Mouse (Mus musculus) myocyte (in vitro differentiated cells): Measurements from ENCODE around the gene Dpp6. TPM values are rescaled to one million over a fixed set of nuclear protein-coding genes. Genes with fewer than 3 reads are reported as not detected.

Source experiments
- H3K27me3 ChIP-seq: one replicate; pipeline ENCODE4 v1.6.1; 2011; ENCODE audit not compliant: control insufficient read depth, insufficient read depth, insufficient read length
- H3K36me3 ChIP-seq: one replicate; pipeline ENCODE4 v1.6.1; 2011; ENCODE audit not compliant: control insufficient read depth, insufficient read depth
- H3K4me2 ChIP-seq: one replicate; pipeline ENCODE4 v1.6.1; 2011; ENCODE audit warnings: low read depth, control low read depth
- H3K4me3 ChIP-seq: one replicate; pipeline ENCODE4 v1.5.1; 2011; ENCODE audit warnings: mild to moderate bottlenecking, control low read depth, moderate library complexity
- H3K79me2 ChIP-seq: one replicate; pipeline ENCODE4 v1.6.1; 2011; ENCODE audit not compliant: control insufficient read depth, insufficient read depth
- H3ac ChIP-seq: one replicate; pipeline ENCODE4 v1.6.1; 2011; ENCODE audit not compliant: control insufficient read depth, insufficient read length
- CEBPB ChIP-seq: IDR thresholded peaks from 2 replicates; pipeline ENCODE4 v1.6.1; 2011; ENCODE audit warnings: mild to moderate bottlenecking, moderate library complexity; ENCODE audit not compliant: poor library complexity, insufficient read depth, severe bottlenecking
- E2F4 ChIP-seq: IDR thresholded peaks from one replicate; pipeline ENCODE4 v1.6.1; 2011; ENCODE audit warnings: mild to moderate bottlenecking, control low read depth, moderate library complexity; ENCODE audit not compliant: insufficient read depth
- MAX ChIP-seq: IDR thresholded peaks from one replicate; pipeline ENCODE4 v1.6.1; 2011; ENCODE audit warnings: low read depth, mild to moderate bottlenecking, control low read depth
- MYOD1 ChIP-seq, 3 experiments: IDR thresholded peaks; one replicate each; pipeline ENCODE4 v1.6.1; 2011; ENCODE audit warnings: control low read depth in 2 of 3, low read depth in 2 of 3, mild to moderate bottlenecking in 2 of 3, moderate library complexity in 1 of 3; ENCODE audit not compliant: insufficient read length in 2 of 3, control insufficient read depth in 1 of 3
- MYOG ChIP-seq, 3 experiments: IDR thresholded peaks; one replicate each; pipeline ENCODE4 v1.6.1; 2011; ENCODE audit warnings: control low read depth in 2 of 3, low read depth in 2 of 3, mild to moderate bottlenecking in 2 of 3; ENCODE audit not compliant: insufficient read length in 2 of 3, control insufficient read depth in 1 of 3, insufficient read depth in 1 of 3
- POLR2A ChIP-seq: IDR thresholded peaks from one replicate; pipeline ENCODE4 v1.6.1; 2011; ENCODE audit warnings: low read depth, mild to moderate bottlenecking, control low read depth, moderate library complexity; ENCODE audit not compliant: insufficient read length
- POLR2AphosphoS2 ChIP-seq: IDR thresholded peaks from one replicate; pipeline ENCODE4 v1.6.1; 2011; ENCODE audit warnings: low read depth, control low read depth; ENCODE audit not compliant: insufficient read length
- REST ChIP-seq: IDR thresholded peaks from one replicate; pipeline ENCODE4 v1.6.1; 2011; ENCODE audit warnings: mild to moderate bottlenecking, control low read depth, moderate library complexity; ENCODE audit not compliant: insufficient read depth, insufficient read length
- SRF ChIP-seq: IDR thresholded peaks from one replicate; pipeline ENCODE4 v1.6.1; 2011; ENCODE audit warnings: low read depth; ENCODE audit not compliant: control insufficient read depth, insufficient read length
- TCF12 ChIP-seq: IDR thresholded peaks from one replicate; pipeline ENCODE4 v1.6.1; 2011; ENCODE audit warnings: mild to moderate bottlenecking, control low read depth; ENCODE audit not compliant: poor library complexity, insufficient read depth, severe bottlenecking
- TCF3 ChIP-seq: IDR thresholded peaks from one replicate; pipeline ENCODE4 v1.6.1; 2011; ENCODE audit warnings: low read depth, control low read depth; ENCODE audit not compliant: insufficient read length
- USF1 ChIP-seq: IDR thresholded peaks from one replicate; pipeline ENCODE4 v1.6.1; 2011; ENCODE audit warnings: low read depth, mild to moderate bottlenecking, control low read depth, moderate library complexity
- polyA plus RNA-seq: library from polyadenylated mRNA; unstranded; fragments of >200 nt; fragmentation: generic; extraction: Trizol; gene quantifications from one replicate; pipeline ENCODE4 v1.2.1, GENCODE M21; 2012; ENCODE audit warnings: missing spikeins

Gene Dpp6
- polyA plus RNA-seq, 1 experiment: 0.06 TPM

- no peaks in the 10 kb centered on the region for H3K79me2 ChIP-seq
- no peaks in the 10 kb centered on the region for H3K27me3 ChIP-seq
- H3K4me3 ChIP-seq: no peak overlapping the region
- no peak overlapping the region for H3ac ChIP-seq
- H3K4me2 ChIP-seq: no peak overlapping the region
- no peaks in the 10 kb centered on the region for H3K36me3 ChIP-seq
- TF ChIP-seq POLR2A: no peak
- TF ChIP-seq TCF12: no peak
- TF ChIP-seq TCF3: no peak
- TF ChIP-seq MAX: no peak
- no peak for TF ChIP-seq MYOG (IDR thresholded peaks at IDR 0.05; ENCODE audit: control insufficient read depth in 1 of 3, insufficient read depth in 1 of 3, insufficient read length in 2 of 3, low read depth in 2 of 3)
- no peak for TF ChIP-seq E2F4
- TF ChIP-seq SRF: no peak
- no peak for TF ChIP-seq POLR2AphosphoS2
- no peak for TF ChIP-seq CEBPB
- TF ChIP-seq USF1: no peak
- TF ChIP-seq MYOD1 (IDR thresholded peaks at IDR 0.05; ENCODE audit: control insufficient read depth in 1 of 3, insufficient read length in 2 of 3, low read depth in 2 of 3): no peak
- no peak for TF ChIP-seq REST
Observed at GRCm38 (mm10) chr5:26903786-26904185, 86.8 kb downstream of the Dpp6 start.

GRCm38 (mm10) chr5:26904324-26905041, 87.5 kb downstream of the Dpp6 start:
- Histone ChIP-seq H3ac (no peak overlapping the region), H3K27me3 (no peaks in the 10 kb centered on the region), H3K4me3 (no peak overlapping the region), H3K36me3 (no peaks in the 10 kb centered on the region), H3K4me2 (no peak overlapping the region), H3K79me2 (no peaks in the 10 kb centered on the region)
- no peak for TF ChIP-seq REST
- no peak for TF ChIP-seq MYOD1 (IDR thresholded peaks at IDR 0.05; ENCODE audit: control insufficient read depth in 1 of 3, insufficient read length in 2 of 3, low read depth in 2 of 3)
- TF ChIP-seq POLR2A: no peak
- no peak for TF ChIP-seq USF1
- no peak for TF ChIP-seq MAX
- TF ChIP-seq SRF: no peak
- no peak for TF ChIP-seq MYOG (IDR thresholded peaks at IDR 0.05; ENCODE audit: control insufficient read depth in 1 of 3, insufficient read depth in 1 of 3, insufficient read length in 2 of 3, low read depth in 2 of 3)
- no peak for TF ChIP-seq POLR2AphosphoS2
- TF ChIP-seq E2F4: no peak
- TF ChIP-seq TCF12: no peak
- TF ChIP-seq TCF3: no peak

- H3ac ChIP-seq: no peak overlapping the region
- no peaks in the 10 kb centered on the region for H3K27me3 ChIP-seq
- no peak overlapping the region for H3K4me3 ChIP-seq
- H3K79me2 ChIP-seq: no peaks in the 10 kb centered on the region
- no peak for TF ChIP-seq POLR2A
- TF ChIP-seq POLR2AphosphoS2: no peak
- no peak for TF ChIP-seq TCF12
- TF ChIP-seq CEBPB: no peak
- no peak for TF ChIP-seq TCF3
- no peak for TF ChIP-seq E2F4
- no peak for TF ChIP-seq MYOG (IDR thresholded peaks at IDR 0.05; ENCODE audit: control insufficient read depth in 1 of 3, insufficient read depth in 1 of 3, insufficient read length in 2 of 3, low read depth in 2 of 3)
- no peak for TF ChIP-seq MYOD1 (IDR thresholded peaks at IDR 0.05; ENCODE audit: control insufficient read depth in 1 of 3, insufficient read length in 2 of 3, low read depth in 2 of 3)
- TF ChIP-seq USF1: no peak
- no peak for TF ChIP-seq REST
- TF ChIP-seq SRF: no peak
- no peak overlapping the region for H3K4me2 ChIP-seq
- no peaks in the 10 kb centered on the region for H3K36me3 ChIP-seq
Observed at GRCm38 (mm10) chr5:26907151-26907550, 90.1 kb downstream of the Dpp6 start.

- Histone ChIP-seq H3K36me3 (no peaks in the 10 kb centered on the region), H3K79me2 (no peaks in the 10 kb centered on the region), H3K4me3 (no peak overlapping the region), H3K4me2 (no peak overlapping the region), H3K27me3 (no peaks in the 10 kb centered on the region), H3ac (no peak overlapping the region)
- TF ChIP-seq MYOD1 (IDR thresholded peaks at IDR 0.05; ENCODE audit: control insufficient read depth in 1 of 3, insufficient read length in 2 of 3, low read depth in 2 of 3) (no peak), MYOG (IDR thresholded peaks at IDR 0.05; ENCODE audit: control insufficient read depth in 1 of 3, insufficient read depth in 1 of 3, insufficient read length in 2 of 3, low read depth in 2 of 3) (no peak), USF1 (no peak), POLR2A (no peak), TCF12 (no peak), MAX (no peak), POLR2AphosphoS2 (no peak), E2F4 (no peak), SRF (no peak), TCF3 (no peak), CEBPB (no peak), REST (no peak)
Observed at GRCm38 (mm10) chr5:26908612-26909011, 91.6 kb downstream of the Dpp6 start.
